Mouse (Mus musculus): Measurements from ENCODE around the gene Nav3.

Gene Nav3

DNA sequence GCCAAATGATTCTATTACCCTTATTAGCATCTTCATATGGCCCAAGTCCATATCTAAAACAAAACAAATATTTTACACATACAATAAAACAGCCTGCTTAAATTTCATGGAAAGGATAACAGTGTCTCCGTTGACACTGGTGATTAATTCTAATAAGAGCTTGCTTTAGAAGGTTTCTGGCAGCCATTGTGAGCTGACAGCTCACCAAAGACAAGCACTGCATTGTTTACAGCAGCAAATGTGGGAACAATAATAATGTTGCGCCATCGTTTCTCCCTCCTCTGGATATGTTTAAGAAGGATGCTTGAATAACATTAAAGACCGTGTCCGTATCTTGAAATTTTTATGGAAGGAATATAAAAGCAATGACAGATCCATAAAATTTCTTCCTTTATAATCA is 280.1 kb downstream of the Nav3 start:
- no peak for DNase-seq

DNA sequence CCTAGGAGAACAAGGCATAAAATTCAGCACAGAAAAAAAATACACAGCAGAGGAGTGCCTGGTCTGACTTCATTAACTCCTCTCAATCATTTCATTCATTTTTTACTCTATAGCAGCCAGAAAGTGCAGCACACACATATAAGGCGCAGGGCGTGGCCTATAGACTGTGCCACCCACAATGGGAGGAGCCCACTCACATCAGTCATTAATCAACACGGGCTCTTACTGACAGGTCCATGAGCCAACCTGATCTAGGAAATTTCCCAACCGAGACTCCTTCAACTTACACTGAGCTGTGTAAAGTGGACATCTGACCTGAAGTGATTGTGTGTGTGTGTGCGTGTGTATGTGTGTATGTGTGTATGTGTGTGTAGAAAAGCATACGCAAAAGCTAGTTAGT is 286.6 kb downstream of the Nav3 start:
- no peak for DNase-seq

DNA sequence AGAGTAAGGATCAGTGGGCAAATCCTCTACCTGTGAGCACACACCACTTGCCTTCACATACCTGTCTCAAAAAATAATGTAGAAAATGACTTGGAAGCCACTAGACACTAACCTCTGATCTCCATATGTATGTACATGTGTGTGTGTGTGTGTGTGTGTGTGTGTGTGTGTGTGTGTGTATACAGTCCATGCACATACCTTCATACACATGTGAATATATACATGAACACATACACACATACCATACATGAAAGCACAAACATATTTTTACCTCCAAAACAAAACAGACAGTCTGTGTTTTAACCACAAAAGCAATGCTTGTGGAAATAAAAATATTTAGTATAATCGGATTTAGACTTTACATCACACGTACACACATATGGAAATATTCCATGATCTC is 287.1 kb downstream of the Nav3 start:
- DNase-seq, result no peak

DNA sequence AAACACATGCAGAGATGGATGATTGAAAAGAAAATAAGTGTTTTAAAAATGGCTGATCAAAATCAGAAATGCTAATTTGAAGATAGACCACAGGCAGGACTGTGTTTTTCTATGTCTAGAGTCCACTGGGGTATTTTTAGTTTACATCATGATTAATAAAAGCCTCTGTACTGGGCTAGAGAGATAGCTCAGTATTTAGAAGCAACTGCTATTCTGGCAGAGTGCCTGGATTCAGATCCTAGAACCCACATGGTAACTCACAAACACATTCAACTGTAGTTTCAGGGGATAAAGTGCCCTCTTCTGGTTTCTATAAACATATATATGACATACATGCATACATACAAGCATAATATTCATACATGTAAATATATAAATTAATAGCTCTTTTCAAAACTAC is 293.4 kb downstream of the Nav3 start:
- DNase-seq, result no peak

DNA sequence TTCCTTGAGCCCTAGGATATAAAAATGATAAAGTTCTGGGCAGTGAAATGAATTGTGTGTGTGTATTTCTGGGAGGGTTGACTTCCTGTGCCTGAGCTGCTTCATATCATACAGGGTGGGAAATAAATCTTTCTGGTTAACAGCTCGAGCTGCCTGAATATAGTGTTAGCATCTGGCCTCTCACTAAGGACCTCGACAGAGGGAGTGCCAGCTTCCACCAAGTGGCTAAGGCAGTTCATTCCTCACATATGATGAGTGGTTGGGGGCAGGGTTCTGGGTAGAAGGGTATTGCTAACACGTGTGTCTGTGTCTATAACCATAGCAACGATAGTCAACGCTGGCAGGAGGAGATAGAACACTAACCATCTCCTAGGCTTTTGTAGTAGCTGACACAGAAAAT is 295.1 kb downstream of the Nav3 start:
- no peak for DNase-seq

DNA sequence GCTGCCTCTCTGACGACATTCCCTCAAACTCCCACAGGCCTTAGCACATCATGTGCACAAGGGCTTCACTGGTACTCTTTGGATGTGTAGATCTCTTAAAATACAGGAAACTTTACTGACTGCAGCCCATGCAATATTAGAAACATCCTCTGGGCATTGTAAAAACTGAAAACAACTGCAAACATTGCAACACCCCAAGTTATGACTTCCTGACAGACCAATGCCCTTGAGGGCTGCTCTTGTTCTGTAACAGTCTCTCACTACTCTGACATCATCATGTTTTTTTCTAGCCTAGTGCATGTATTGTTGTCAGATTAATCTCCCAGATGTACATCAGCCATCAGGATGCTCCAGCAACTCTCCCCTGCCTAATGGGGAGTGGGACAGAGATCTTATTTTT is 296.5 kb downstream of the Nav3 start:
- DNase-seq, result no peak

DNA sequence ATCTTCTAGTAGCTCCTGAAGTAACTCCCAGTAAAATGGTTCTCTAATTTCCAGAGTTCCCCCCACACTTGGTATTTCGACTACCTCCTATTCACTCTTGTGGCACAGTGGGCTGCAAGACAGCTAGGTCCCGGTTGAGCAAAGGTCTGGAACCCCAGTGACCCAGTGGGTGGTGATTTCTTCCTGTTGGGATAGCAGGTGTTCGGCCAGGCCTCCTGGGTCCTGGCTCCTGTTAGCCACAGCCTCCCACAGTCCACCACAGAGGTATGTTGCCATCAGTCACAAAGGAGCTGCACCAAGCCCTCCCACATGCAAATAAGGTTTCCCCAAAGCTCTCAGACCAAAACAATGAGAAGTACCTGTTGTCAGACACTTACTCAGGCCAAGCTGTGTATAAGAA is 297.9 kb downstream of the Nav3 start:
- no peak for DNase-seq

DNA sequence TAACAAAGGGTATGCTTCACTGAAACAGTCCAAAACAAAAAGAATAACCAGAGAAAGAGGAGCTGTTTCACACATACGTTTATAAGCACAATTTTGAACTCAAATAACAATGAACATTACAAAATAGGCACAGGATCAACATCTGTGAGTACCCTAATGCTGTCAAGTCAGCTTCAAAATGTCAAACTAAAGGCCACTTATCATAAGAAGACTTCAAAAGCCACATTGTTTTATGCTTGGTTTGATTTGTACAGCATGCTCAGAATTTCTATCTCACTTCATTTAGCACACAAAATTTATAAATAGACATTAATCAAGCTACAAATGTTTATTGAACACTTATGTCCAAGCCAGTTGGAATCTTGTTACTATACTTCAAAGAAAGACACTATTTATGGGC is 299.6 kb downstream of the Nav3 start:
- DNase-seq, result no peak

DNA sequence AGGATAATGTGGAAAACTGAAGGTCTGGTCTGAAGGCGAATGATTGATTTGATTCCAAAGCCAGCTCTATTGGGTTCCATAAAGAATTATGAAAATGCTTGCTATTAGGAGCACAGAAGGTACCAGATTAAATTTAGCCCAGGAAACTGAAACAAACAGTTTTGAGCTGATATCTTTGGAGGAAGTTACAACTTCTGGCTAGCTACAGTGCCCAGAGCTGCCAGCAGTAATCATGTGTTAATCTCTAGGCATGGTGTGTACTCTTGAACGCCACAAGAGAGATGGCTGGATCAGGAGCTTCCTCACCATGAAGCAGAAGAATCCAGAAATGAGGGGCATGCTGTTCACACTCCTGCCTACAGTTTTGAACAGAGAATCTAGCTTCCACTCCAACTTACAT is 300.5 kb downstream of the Nav3 start:
- DNase-seq, result no peak

DNA sequence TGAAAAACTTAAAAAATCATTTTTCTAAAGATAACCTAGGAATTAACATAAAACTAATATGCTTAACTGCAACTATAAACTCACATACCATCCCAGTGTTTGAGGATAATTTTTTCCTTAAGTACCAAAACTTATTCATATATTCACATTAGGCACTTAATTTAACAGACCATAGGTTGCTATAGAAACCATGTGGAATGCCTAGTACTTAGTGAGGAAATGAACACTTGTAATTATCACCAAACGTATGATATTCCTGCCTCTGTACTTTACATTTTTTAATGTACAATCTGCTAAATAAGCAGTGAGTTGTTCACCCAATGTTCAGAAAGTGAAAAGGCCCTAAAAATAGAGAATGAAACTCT is 301.1 kb downstream of the Nav3 start:
- no peak for DNase-seq

DNA sequence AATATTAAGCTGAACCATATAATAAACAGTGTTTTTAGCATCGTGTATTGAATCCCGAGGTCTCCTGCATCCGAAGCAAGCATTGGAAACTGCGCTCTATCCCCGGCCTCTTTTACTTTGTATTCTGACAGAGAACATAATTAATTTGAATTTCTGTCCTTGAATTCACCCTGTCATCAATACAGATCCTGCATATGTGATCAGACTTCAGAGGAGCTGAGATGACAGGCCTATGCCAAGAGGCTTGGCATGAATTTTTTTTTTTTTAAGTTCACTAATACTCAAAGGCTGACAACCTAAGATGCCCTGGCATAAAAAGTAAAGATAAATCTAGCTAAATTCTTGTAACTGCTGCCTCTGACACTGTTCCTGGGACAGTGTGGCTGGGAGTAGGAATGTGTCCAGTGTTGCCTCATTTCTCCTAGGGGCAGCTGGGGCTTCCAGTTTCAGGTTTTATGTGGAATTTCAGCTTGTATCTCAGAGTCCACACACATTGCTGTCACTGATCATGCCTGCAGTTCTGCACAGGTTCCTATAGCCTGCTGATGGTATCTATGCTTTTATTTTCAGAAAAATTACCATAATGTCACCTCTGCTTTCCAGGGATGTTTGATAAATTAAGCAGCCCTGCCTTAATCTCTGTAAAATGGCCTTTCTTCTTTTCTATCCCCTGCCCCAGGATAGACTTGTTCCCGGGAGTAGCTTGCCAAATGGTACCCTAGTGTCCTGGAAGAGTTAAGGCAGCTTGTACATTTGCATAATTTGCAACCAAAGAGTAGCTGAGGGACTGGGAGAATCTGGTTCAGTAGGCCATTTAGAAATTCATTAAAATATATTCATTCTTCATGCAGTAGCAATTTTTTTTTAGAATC is 301.8 kb downstream of the Nav3 start:
- no peak for DNase-seq

DNA sequence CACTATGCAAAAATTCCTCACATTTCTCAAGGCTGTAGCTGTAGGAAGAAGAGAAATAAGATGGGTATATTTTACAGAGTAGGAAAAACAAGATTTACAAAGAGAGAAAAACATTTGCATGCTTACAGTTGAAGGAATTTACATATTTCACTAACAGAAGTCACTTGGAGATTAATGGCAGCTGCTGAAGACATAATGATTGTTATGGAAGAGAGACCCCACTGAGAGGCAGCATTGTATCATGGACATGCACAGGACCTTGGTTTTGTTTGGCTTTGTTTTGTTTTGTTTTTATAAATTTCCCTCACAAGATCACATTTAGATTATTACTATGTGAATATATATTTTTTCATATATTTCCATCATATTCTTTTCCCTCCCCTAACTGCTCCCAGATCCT is 335.4 kb downstream of the Nav3 start:
- DNase-seq, result no peak

DNA sequence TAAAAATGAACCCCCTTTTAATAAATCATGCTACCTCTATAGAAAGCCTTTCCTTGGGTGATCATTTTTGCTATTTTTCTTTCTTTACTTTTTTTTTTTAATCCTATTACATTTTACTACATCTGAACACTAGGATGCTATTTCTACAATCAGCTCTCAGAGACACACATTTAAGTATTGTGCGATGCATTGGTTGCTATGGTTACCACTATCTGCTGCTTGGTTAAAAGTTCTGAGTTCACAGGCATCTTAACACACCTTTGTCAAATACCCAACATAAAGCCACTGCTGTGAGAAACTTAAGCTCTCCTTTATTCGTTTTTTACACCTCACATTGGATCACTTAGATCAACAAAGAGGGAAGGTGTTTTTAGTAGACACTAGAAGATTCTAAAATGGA is 338.7 kb downstream of the Nav3 start:
- no peak for DNase-seq

DNA sequence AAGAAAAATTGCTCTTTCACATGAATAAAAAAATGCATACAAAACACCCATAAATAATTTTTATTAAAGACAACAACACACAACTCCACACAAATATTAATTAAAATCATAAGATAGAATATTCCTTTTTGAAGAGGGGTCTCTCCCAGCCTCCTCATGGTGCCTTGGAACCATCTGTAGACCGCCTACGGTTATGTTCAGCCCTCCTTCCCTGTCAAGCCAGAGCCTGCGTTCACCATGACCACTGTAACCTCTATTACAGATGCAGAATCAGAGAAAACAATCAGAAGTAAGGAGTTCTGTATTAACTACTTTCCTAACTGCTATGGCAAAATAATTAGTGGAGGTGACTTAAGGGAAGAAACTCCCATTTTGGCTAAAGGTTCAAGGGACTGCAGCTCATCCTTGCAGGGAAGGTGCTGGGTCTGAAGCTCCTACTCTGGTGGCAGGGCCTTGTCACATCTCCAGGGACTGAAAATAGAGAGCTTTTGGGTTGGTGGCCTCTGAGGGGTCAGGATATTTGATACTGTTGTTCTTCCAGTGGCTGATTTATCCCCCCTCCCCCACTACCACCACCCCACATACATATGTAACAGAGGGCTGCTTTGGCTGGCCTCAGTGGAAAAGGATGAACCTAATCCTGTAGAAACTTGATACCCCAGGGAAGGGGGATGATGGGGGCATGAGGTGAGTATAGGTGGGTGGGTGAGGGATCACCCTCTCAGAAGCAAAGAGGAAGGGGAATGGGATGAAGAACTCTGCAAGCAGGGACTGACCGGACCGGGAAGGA is 343.1 kb downstream of the Nav3 start:
- DNase-seq, result no peak

DNA sequence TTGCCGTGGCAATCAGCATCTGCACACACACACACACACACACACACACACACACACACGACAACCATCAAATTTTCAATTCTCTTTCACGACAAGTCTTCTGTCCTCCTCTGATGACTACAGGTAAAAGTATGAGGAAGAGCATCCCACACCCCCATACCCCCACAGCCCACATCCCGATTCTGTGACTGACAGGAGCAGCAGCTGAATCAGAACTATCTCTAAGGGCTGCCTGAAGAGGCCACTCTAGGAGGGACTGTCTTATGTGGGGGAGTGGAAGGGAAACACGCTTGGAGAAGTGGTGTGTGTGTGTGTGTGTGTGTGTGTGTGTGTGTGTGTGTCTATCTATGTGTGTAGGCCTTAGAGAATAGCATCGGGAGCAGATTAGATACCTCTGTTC is 352.7 kb downstream of the Nav3 start:
- DNase-seq, result no peak

DNA sequence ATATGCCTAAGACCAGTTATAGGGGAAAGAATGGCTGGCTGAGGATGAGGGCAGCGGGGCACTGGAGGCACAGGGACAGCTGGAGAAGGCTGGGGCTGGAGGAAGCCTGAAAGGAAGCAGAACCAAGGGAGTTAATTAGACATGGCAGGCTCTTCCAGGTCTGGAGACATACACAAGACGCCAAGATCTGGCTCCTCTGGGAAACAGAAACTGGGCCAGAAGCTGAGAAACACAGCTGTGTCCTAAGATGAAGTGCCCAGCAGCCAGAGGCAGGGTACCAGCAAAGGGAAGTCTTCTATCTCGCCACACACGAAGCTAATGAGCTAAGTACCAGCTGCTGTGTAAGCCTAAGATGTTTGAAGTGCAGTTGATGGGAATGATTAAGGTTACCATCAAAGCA is 353.8 kb downstream of the Nav3 start:
- DNase-seq, result peak in 1 of 2 experiments; percentile 23

DNA sequence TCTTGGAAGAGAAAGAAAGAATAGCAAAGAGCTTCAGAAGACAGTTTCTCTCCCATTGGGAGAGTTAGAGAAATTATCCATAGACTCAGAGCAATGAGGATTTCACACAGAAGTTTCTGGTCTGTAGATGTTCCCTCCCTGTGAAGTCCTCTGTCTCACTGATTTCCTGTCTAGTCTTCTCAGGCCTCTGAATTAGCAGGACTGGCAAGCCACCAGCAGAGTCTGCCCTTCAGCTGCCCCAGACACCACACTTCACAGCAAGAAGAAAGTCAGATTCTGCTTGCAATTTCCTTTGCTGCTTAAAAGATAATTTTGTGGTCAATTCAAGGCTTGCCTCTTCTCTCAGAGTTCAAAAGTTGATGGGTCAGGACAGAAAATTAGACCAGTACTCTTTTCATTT is 361.6 kb downstream of the Nav3 start:
- DNase-seq, result peak; percentile 10 to 31

DNA sequence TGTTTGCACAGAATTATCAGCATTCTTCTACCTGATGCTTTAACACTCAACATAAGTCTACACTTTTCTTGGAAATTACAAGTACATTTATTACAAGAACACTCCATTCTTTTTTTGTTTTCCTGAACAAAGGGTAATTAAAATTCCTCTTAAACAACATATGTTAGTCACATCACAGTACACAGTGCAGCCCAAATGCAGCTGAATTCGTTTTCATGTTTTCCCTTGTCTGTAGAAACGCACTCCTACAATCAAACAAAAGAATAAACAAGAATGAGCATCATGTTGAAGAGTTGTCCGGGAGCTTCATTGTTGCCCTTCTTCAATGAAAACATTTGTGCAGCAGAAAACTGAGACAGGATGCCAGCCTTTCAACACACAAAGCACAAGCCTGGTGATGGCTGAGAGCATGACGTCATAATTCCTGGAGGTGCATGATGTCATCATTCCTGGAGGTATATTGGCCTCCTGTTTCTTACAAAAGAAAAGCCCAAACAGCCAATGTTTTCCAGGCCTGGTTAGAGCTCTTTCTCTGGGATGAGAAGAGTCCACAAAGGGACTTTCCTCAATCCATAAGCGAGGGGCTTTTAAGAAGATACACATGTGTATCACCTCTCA is 367.5 kb downstream of the Nav3 start:
- no peak for DNase-seq

DNA sequence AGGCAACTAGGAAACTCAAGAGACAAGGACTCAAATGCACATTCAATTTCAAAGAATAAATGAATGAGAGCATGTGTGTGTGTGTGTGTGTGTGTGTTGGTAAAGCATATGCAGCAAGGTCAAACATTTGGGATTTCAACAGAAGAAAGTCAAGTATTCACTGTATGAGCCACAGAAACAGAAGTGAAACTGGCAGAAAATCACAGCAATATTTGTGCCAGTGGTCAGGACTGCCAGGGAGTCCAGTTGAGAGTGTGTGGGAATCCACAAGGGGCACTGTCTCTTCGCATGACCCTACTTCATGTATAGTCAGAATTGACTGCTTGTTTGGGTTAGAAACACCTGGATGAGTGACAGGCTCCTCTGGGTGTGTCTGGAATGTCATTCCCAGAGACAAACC is 370.1 kb downstream of the Nav3 start:
- no peak for DNase-seq

DNA sequence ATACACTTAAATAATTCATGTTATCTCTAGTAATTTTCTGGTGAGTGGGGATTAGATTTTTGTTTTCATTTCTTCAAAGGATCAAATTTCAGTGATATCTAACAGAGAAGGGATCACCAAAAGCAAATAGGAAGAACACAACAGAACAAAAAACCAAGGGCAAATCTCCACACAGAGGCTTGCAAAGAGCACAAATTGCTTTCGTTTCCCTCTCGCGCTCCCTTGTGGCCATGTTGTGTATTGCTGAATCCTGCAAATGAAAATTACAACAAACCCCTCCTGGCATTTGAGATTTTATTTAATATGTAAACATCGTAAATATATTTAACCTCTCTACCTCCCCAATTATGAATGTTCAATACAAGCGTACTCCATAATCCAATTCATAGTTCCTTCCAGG is 370.8 kb downstream of the Nav3 start:
- peak; percentile 21 to 43 for DNase-seq

DNA sequence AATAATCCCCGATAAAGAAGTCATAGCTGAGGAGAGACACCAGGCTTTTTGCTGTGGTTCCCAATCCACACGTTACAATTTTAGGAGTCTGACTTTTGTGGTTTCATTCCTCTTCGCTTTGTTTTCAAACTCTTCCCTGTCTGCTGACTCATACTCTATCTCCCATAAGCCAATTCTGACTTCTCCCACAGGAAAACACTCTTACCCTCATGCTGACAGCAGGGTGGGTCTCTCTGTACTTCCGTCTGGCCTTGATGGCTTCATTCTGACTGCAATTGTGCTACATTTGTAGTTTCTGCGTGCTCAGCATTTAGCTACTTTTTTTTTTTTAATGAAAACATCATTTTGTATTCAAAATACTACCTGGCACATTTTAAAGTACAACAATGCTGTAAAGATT is 379.4 kb downstream of the Nav3 start:
- no peak for DNase-seq

DNA sequence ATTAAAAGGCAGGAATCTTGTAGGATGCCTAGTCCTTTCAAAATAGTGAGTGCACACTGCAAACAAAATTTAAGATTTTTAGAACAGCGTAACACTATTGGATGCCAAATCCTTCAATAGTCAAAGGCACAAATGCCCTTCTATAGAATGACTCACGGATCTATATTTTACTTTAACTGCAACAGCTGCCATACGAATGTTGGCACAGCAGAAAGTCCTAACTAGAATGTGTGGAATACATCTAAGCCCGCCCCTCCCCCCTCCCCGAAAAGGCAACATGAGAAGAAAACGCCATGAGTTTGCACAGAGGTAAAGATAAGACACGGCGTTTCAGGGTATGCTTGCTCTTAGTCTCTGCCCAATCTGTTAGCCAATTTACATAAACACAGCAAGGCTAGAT is 383.6 kb downstream of the Nav3 start:
- DNase-seq, result no peak

DNA sequence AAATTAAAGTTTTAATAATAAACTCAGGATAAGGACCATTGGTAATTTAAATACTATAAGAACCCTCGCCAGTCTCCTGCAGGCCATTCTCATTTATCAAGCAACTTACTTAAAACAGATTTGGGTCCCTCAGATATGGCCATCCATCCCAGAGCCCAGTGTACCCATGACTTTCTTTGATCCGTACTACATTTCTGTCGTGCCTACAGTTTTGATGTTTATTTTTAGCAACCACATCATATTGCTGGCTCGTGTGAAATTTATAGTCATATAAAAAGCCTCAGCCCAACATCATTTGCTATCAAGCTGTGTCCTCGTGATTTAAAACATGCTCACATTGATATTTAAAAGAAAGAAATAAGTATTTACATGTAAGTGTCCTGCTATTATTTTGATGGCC is 394.8 kb downstream of the Nav3 start:
- DNase-seq, result no peak

DNA sequence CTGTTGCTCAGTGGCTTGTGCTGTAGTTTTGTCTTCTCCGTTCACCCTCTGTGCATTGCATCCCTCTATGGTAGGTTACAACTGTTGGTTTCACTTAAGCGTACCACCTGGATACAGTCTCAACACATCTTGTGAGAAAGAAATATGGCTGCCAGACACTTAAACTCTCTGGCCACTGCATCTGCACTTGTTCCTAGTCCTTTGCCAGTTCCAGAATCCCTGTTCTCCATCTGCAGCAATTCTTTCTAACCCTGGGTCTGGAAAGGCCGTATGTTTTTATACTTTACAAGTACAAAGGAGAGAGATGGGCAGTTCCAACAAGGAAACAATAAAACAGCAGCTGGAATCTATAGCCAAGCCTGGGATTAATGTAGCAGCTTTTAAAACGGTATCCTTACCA is 418.5 kb downstream of the Nav3 start:
- no peak for DNase-seq
